Mouse (Mus musculus) stomach, postnatal 0 days (tissue): ENCODE results near the gene Lypd1.

Experiments used
- CTCF ChIP-seq: IDR thresholded peaks from 2 replicates; pipeline ENCODE4 v1.5.1; 2016; ENCODE audit warnings: antibody characterized with exemption, low read depth, mild to moderate bottlenecking, moderate library complexity
- EP300 ChIP-seq: optimal IDR thresholded peaks from 2 replicates; pipeline ENCODE3; 2016; ENCODE audit warnings: antibody characterized with exemption

DNA sequence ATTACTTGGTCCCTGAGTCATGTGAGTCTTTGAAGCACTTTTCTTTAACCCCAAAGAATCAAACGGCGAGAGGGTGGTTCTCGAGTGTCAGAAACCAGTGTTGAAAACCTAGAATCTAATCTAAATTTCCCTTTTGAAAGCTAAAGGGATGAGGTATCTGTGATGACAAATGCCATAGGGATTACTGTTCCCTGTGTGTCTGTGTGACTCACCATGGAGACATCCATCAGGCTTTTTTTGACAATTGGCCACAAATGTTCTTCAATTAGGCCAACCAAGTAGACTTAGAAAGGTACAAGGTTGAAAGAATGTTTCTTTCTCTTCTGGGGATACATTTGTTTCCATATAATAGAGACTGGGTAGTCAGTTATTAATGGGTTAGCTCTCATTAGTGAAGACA, 38.1 kb upstream of the Lypd1 start:
- no peak for TF ChIP-seq CTCF
- no peak for TF ChIP-seq EP300
